9 mouse cellular contexts compared by ENCODE assay signal in genomic region chr16:58421696-58422354, GRCm38 (mm10). TPM values are rescaled to one million over a fixed set of nuclear protein-coding genes. Genes with fewer than 3 reads are reported as not detected.
A peak's percentile ranks its signal among the peaks of the same experiment; 100 is the strongest.
DNase-seq lines count a peak whose midpoint lies in the region; ATAC-seq lines count a peak whose summit lies in the region.
"Had no signal": no experiment of that assay in that cellular context is flagged by ENCODE, and none has a peak within 500 bp of the region (broad histone marks: within the 10 kb centered on the region; RNA-seq: fewer than 3 reads in every experiment).

No protein-coding gene starts in this region.

- no peak overlapping the region for H3K27ac ChIP-seq in limb, embryonic 12.5 days
- H3K27ac ChIP-seq in limb, embryonic 10.5 days: no peak overlapping the region
- H3K27ac ChIP-seq: embryonic facial prominence, embryonic 13.5 days had no signal

- peaks cover 24% of the 10 kb centered on the region for H3K4me1 ChIP-seq in limb, embryonic 12.5 days (replicated peaks)
- peaks cover 16% of the 10 kb centered on the region; the same call in 1 of the 2 replicates for H3K4me1 ChIP-seq in limb, embryonic 10.5 days

- no peak overlapping the region for H3K9ac ChIP-seq in limb, embryonic 12.5 days (replicated peaks)
- H3K9ac ChIP-seq: embryonic facial prominence, embryonic 13.5 days had no signal

- H3K9me3 ChIP-seq in limb, embryonic 12.5 days: no peaks in the 10 kb centered on the region
- H3K9me3 ChIP-seq in limb, embryonic 10.5 days (replicated peaks): no peaks in the 10 kb centered on the region
- H3K9me3 ChIP-seq: embryonic facial prominence, embryonic 13.5 days had no signal

- no peak for DNase-seq in limb, embryonic 10.5 days (ENCODE audit: low spot score)
- peak; percentile 67 to 68 for DNase-seq in heart, postnatal 10 days
- DNase-seq in layer of hippocampus, postnatal 10 days (ENCODE audit: low spot score in 2 of 2): peak; percentile 14 to 29
- peak; percentile 18 for DNase-seq in right cerebral cortex, postnatal 14 days
- DNase-seq in gastrocnemius, postnatal 10 days: no peak
- no peak for DNase-seq in cerebellum, postnatal 36 days
- DNase-seq in adrenal gland, postnatal 36 days: no peak

- intact Hi-C loops in heart, postnatal 10 days (cut with DNase I): no loop called here

- WGBS in limb, embryonic 12.5 days: 42% methylated on average over 11 of the region's 11 CpGs
- WGBS in limb, embryonic 10.5 days: 46% methylated on average over 11 of the region's 11 CpGs

- H3K36me3 ChIP-seq in limb, embryonic 12.5 days: no peaks in the 10 kb centered on the region
- H3K36me3 ChIP-seq in limb, embryonic 10.5 days: peaks cover 10% of the 10 kb centered on the region

- H3K4me3 ChIP-seq in limb, embryonic 12.5 days (replicated peaks): no peak overlapping the region
- H3K4me3 ChIP-seq in limb, embryonic 10.5 days: no peak overlapping the region
- H3K4me3 ChIP-seq: embryonic facial prominence, embryonic 13.5 days had no signal

- no peaks in the 10 kb centered on the region for H3K27me3 ChIP-seq in limb, embryonic 12.5 days
- H3K27me3 ChIP-seq in limb, embryonic 10.5 days (ENCODE audit: low read depth, poor library complexity, severe bottlenecking): no peaks in the 10 kb centered on the region
- H3K27me3 ChIP-seq: embryonic facial prominence, embryonic 13.5 days had no signal

- 0 out of 2 replicates have a peak, but pooled peaks have one; percentile 47 for ATAC-seq in limb, embryonic 12.5 days (ENCODE audit: insufficient number of reproducible peaks, insufficient read depth, low FRiP score, low TSS enrichment, low read depth)

- H3K4me2 ChIP-seq in limb, embryonic 12.5 days: no peak overlapping the region
- H3K4me2 ChIP-seq: embryonic facial prominence, embryonic 13.5 days had no signal

RNA-seq across cellular contexts. Expression of gene Dcbld2, which starts 13.6 kb away (rescaled TPM):
- polyA plus RNA-seq in limb, embryonic 12.5 days (2016; fragmentation: Nextera tagmentation; extraction: Ambion mirVana): 7.0 and 10.0 TPM in 2 replicates
- 7.0 and 7.3 TPM in 2 replicates for polyA plus RNA-seq in limb, embryonic 10.5 days (2016; fragmentation: Nextera tagmentation; extraction: Ambion mirVana)
- total RNA-seq in heart, postnatal 10 days (2021): 10 to 100 TPM; 21.2 to 26.2 TPM
- 10 to 100 TPM; 21.0 to 22.4 TPM for total RNA-seq in layer of hippocampus, postnatal 10 days (2021)
- 10 to 100 TPM; 10.5 to 14.7 TPM for total RNA-seq in gastrocnemius, postnatal 10 days (2021)
- 10 to 100 TPM in 1 of 2 experiments, 1 to 10 TPM in 1; 9.4 to 12.8 TPM for total RNA-seq in adrenal gland, postnatal 36 days (2021)

Comparison
In these comparisons a context has a peak if more than half of its experiments do, and no peak if none do; other contexts are left out.
1. DNase-seq: peak in heart, postnatal 10 days (2 of 2), layer of hippocampus, postnatal 10 days (2 of 2) and right cerebral cortex, postnatal 14 days (single experiment); none in limb, embryonic 10.5 days (single experiment), gastrocnemius, postnatal 10 days (single experiment), cerebellum, postnatal 36 days (0 of 2) and adrenal gland, postnatal 36 days (0 of 2).